In the genomic region with DNA sequence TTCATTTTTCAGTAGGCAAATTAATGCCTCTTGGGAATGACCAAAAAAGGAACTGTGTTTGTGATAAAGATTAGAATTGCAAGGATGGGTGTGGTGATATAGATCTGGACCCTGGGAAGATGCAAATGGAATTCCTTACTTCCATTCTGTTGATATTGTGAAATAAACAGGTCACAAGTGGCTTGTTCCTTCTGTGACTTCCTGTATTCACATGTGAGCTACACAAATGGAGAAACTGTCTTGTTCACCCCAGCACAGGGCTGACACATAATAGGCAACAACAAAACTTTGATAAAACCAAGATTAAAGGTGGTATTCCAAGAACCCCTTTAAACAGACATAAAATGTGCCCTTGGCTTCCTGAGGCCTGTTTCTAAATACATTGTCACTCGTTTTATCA, we compare ENCODE assay signal across 26 mouse cellular contexts.
"Had no signal": no experiment of that assay in that cellular context is flagged by ENCODE, and none has a peak within 500 bp of the region (broad histone marks: within the 10 kb centered on the region; RNA-seq: fewer than 3 reads in every experiment).

No protein-coding gene starts in this region.

- H3K9me3 ChIP-seq: heart, embryonic 13.5 days; heart, embryonic 15.5 days; intestine, embryonic 15.5 days; kidney, embryonic 15.5 days; limb, embryonic 13.5 days; limb, embryonic 15.5 days; liver, embryonic 12.5 days had no signal

- H3K27ac ChIP-seq: gastrocnemius, adult 2 months; heart, adult 2 months; heart, embryonic 13.5 days; heart, embryonic 15.5 days; hindbrain, embryonic 14.5 days; intestine, embryonic 15.5 days; kidney, embryonic 15.5 days; kidney, postnatal 0 days; limb, embryonic 13.5 days; limb, embryonic 15.5 days; liver, embryonic 12.5 days had no signal

- H3K4me1 ChIP-seq: heart, embryonic 13.5 days; heart, embryonic 15.5 days; kidney, embryonic 15.5 days; limb, embryonic 15.5 days had no signal

- H3K4me3 ChIP-seq: gastrocnemius, adult 2 months; heart, adult 2 months; heart, embryonic 13.5 days; heart, embryonic 15.5 days; intestine, embryonic 15.5 days; kidney, embryonic 15.5 days; limb, embryonic 13.5 days; limb, embryonic 15.5 days; liver, embryonic 12.5 days had no signal

- H3K27me3 ChIP-seq: heart, embryonic 13.5 days; heart, embryonic 15.5 days; intestine, embryonic 15.5 days; kidney, embryonic 15.5 days; limb, embryonic 13.5 days; limb, embryonic 15.5 days; liver, embryonic 12.5 days had no signal

- H3K36me3 ChIP-seq: intestine, embryonic 15.5 days had no signal

- DNase-seq: gastrocnemius, adult 2 months; gastrocnemius, postnatal 10 days; gastrocnemius, postnatal 25 days; heart, adult 2 months; heart, postnatal 14 days; heart, postnatal 36 days; kidney, adult 11 months; kidney, adult 2 months; kidney, adult 9 months; kidney, postnatal 14 days; kidney, postnatal 36 days; layer of hippocampus, adult 9-11 months; layer of hippocampus, postnatal 36 days; left cerebral cortex, postnatal 4 days had no signal

- H3K4me2 ChIP-seq: heart, embryonic 11.5 days; heart, embryonic 13.5 days; heart, embryonic 15.5 days; hindbrain, embryonic 14.5 days; intestine, embryonic 15.5 days; kidney, embryonic 15.5 days; limb, embryonic 13.5 days; limb, embryonic 15.5 days; liver, embryonic 12.5 days had no signal

- ATAC-seq: hindbrain, embryonic 16.5 days; inflammation-experienced regulatory T-cells, adult 6 months; intestine, embryonic 15.5 days; liver, embryonic 12.5 days had no signal

- H3K9ac ChIP-seq: heart, embryonic 13.5 days; heart, embryonic 15.5 days; hindbrain, embryonic 14.5 days; intestine, embryonic 15.5 days; kidney, embryonic 15.5 days; limb, embryonic 13.5 days; limb, embryonic 15.5 days; liver, embryonic 12.5 days had no signal
